16 mouse cellular contexts compared by ENCODE assay signal in genomic region chr1:54691824-54692223, GRCm38 (mm10).
"Had no signal": no experiment of that assay in that cellular context is flagged by ENCODE, and none has a peak within 500 bp of the region (broad histone marks: within the 10 kb centered on the region; RNA-seq: fewer than 3 reads in every experiment).

No protein-coding gene starts in this region.

- H3K36me3 ChIP-seq: limb, embryonic 13.5 days; liver, embryonic 15.5 days; midbrain, embryonic 12.5 days; neural tube, embryonic 15.5 days had no signal

- H3K4me2 ChIP-seq: limb, embryonic 13.5 days; liver, embryonic 11.5 days; liver, embryonic 15.5 days; lung, embryonic 14.5 days; midbrain, embryonic 12.5 days; neural tube, embryonic 15.5 days had no signal

- DNase-seq: kidney, adult 8-10 months; kidney, postnatal 36 days; left cerebral cortex, postnatal 4 days; lung, embryonic 14.5 days; right cerebral cortex, adult 18-20 months; right cerebral cortex, postnatal 25 days; thymus, postnatal 4 days had no signal

- ATAC-seq: intestine, embryonic 16.5 days had no signal

- H3K4me3 ChIP-seq: limb, embryonic 13.5 days; liver, embryonic 15.5 days; midbrain, embryonic 12.5 days; myocyte; neural tube, embryonic 15.5 days had no signal

- H3K4me1 ChIP-seq: liver, embryonic 15.5 days; midbrain, embryonic 12.5 days had no signal

- H3K27ac ChIP-seq: kidney, postnatal 0 days; limb, embryonic 13.5 days; liver, embryonic 15.5 days; midbrain, embryonic 12.5 days; neural tube, embryonic 15.5 days; stomach, postnatal 0 days had no signal

- H3K9ac ChIP-seq: limb, embryonic 13.5 days; liver, embryonic 15.5 days; lung, embryonic 14.5 days; midbrain, embryonic 12.5 days; neural tube, embryonic 15.5 days had no signal

- H3K27me3 ChIP-seq: limb, embryonic 13.5 days; liver, embryonic 15.5 days; midbrain, embryonic 12.5 days; neural tube, embryonic 15.5 days had no signal

- H3K9me3 ChIP-seq: limb, embryonic 13.5 days; liver, embryonic 15.5 days; midbrain, embryonic 12.5 days; neural tube, embryonic 15.5 days had no signal
